Mouse (Mus musculus): ENCODE measurements around the gene Sfxn2. TPM values are rescaled to one million over a fixed set of nuclear protein-coding genes. Genes with fewer than 3 reads are reported as not detected.

Gene Sfxn2
- total and polyA plus RNA-seq, 3 experiments = 2.3 to 3.6 (median 2.4) TPM

DNA sequence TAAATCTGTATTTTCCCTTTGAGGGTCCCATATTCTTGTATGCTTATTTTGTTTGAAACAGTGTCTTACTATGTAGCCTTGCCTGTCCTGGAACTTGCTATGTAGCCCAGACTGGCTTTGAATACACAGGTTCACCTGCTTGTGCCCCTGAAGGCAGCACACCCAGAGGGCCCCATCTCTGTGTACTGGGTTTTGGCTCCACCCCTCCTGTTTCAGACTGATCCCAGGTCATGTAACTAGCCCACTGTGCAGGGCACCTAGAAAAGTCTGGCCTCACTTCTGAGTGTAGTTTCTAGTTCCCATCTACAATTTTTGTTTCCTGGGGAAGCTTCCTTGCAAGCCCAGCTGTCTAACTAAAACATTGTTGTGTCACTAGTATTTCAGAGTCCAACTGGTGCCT, 65.9 kb downstream of the Sfxn2 start:
- peaks cover 45% of the 10 kb centered on the region for H3K4me1 ChIP-seq (ENCODE audit: control insufficient read depth, insufficient read depth, low read length)
- peak overlapping the region; percentile 86 for H3K27ac ChIP-seq
- intact Hi-C loops (cut with DNase I) = no loop called here
- H3K9ac ChIP-seq (ENCODE audit: low read depth, low read length) = no peak overlapping the region
- H3K4me3 ChIP-seq = no peak overlapping the region
- no peaks in the 10 kb centered on the region for H3K27me3 ChIP-seq (ENCODE audit: control insufficient read depth, insufficient read depth, low read length)
- DNase-seq = no peak
- H3K79me2 ChIP-seq (replicated peaks; ENCODE audit: control insufficient read depth, insufficient read depth, low read length) = no peaks in the 10 kb centered on the region; the same call in 1 of the 2 replicates
- no peak for TF ChIP-seq POLR2A (IDR thresholded peaks at IDR 0.05; ENCODE audit: insufficient read depth, low read depth, low read length)
- no peak for TF ChIP-seq EP300 (IDR thresholded peaks at IDR 0.05; ENCODE audit: insufficient read depth, low read depth, low read length)
- no peak for TF ChIP-seq CTCF (IDR thresholded peaks at IDR 0.05)
- H3K36me3 ChIP-seq (ENCODE audit: control insufficient read depth, insufficient read depth, low read length) = peaks cover 6% of the 10 kb centered on the region

DNA sequence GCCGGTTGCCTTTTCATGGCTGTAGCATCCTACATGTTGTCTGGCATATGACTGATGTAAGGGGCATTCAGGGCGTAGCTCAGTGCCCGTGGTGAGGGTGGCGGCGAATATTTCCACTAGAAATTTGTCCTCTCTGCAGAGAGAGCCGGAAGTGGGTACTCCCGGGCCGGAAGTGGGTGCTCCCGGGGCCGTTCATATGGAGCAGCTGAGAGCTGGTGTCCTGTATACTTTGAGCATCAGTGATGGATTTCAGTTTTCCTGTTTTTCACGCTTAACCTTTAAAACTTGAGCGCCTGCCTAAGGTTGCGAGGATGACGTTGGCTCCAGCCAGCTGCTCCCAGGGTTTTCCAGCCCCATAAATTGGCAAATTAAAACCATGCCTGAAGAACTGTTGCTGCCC, 66.3 kb downstream of the Sfxn2 start:
- WGBS = 58% methylated on average over 14 of the region's 14 CpGs
- H3K9ac ChIP-seq (ENCODE audit: low read depth, low read length) = no peak overlapping the region
- peak in 1 of 2 experiments; percentile 23 for DNase-seq
- TF ChIP-seq POLR2A (IDR thresholded peaks at IDR 0.05; ENCODE audit: insufficient read depth, low read depth, low read length) = no peak
- TF ChIP-seq CTCF (IDR thresholded peaks at IDR 0.05) = no peak
- TF ChIP-seq EP300 (IDR thresholded peaks at IDR 0.05; ENCODE audit: insufficient read depth, low read depth, low read length) = no peak
- no peak overlapping the region for H3K4me3 ChIP-seq
- peak overlapping the region; percentile 86 for H3K27ac ChIP-seq
- peaks cover 49% of the 10 kb centered on the region for H3K4me1 ChIP-seq (ENCODE audit: control insufficient read depth, insufficient read depth, low read length)
- no peaks in the 10 kb centered on the region; the same call in 1 of the 2 replicates for H3K79me2 ChIP-seq (replicated peaks; ENCODE audit: control insufficient read depth, insufficient read depth, low read length)
- no peaks in the 10 kb centered on the region for H3K27me3 ChIP-seq (ENCODE audit: control insufficient read depth, insufficient read depth, low read length)
- peaks cover 9% of the 10 kb centered on the region for H3K36me3 ChIP-seq (ENCODE audit: control insufficient read depth, insufficient read depth, low read length)
- intact Hi-C loops (cut with DNase I) = no loop called here

DNA sequence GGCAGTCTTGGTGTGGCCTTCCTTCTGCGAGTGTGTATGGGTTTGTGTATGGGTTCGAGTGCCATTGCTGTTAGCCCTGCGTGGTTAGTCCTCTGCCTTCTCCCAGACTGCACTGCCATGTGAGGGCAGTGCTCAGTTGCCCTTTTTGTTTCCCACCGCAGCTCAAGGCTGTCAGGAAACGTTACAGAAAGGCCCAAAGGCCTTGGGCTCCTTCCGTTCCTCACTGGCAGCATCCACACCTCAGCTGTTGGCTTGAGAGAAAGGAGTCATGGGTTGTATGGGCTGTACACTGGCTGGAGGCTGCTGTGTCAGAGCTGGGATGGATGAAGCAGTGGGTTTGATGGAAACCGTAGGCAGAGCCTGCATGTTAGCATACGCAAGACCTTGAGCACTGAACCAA, 67.6 kb downstream of the Sfxn2 start:
- H3K79me2 ChIP-seq (replicated peaks; ENCODE audit: control insufficient read depth, insufficient read depth, low read length) = no peaks in the 10 kb centered on the region; the same call in 1 of the 2 replicates
- H3K4me3 ChIP-seq = no peak overlapping the region
- intact Hi-C loops (cut with DNase I) = no loop called here
- no peak for DNase-seq
- H3K36me3 ChIP-seq (ENCODE audit: control insufficient read depth, insufficient read depth, low read length) = peaks cover 5% of the 10 kb centered on the region
- H3K27me3 ChIP-seq (ENCODE audit: control insufficient read depth, insufficient read depth, low read length) = no peaks in the 10 kb centered on the region
- 77% methylated on average over 8 of the region's 8 CpGs for WGBS
- H3K27ac ChIP-seq = peak overlapping the region; percentile 86
- TF ChIP-seq POLR2A (IDR thresholded peaks at IDR 0.05; ENCODE audit: insufficient read depth, low read depth, low read length) (no peak), CTCF (IDR thresholded peaks at IDR 0.05) (no peak), EP300 (IDR thresholded peaks at IDR 0.05; ENCODE audit: insufficient read depth, low read depth, low read length) (no peak)
- peaks cover 55% of the 10 kb centered on the region for H3K4me1 ChIP-seq (ENCODE audit: control insufficient read depth, insufficient read depth, low read length)
- no peak overlapping the region for H3K9ac ChIP-seq (ENCODE audit: low read depth, low read length)

DNA sequence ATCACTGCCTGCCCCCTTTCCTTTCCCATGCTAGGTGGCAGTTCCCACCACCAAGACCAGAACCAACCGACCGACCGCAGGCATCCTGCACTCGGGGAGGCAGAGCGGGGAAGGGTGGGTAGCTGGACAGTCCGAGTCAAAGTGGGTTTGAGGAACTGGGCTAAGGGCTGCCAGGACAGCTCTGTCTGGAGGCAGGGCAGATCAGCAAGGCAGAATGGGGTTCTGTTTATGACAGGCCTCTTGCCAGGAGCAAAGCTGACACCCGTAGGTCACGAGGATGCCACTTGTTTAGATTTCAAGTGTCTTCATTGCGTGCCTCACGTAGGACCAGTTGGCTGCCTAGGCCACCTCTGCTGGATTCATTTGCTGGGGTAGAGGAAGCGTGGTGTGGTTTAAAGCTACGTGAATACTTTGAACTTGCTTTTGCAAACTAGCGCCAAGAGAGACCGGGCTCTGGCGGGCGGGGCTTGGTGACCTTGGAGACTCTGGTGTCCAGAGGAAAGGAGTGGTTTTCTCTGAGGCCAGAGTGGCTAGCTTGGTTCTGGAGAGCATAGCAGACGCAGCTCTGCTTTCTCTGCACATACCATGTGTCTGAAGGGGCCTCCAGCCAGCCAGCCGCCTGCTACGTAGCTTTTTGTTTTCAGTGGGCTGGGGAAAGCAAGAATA, 68.4 kb downstream of the Sfxn2 start:
- H3K27me3 ChIP-seq (ENCODE audit: control insufficient read depth, insufficient read depth, low read length) = no peaks in the 10 kb centered on the region
- H3K4me1 ChIP-seq (ENCODE audit: control insufficient read depth, insufficient read depth, low read length) = peaks cover 59% of the 10 kb centered on the region
- peak overlapping the region; percentile 86 for H3K27ac ChIP-seq
- H3K79me2 ChIP-seq (replicated peaks; ENCODE audit: control insufficient read depth, insufficient read depth, low read length) = no peaks in the 10 kb centered on the region; the same call in 1 of the 2 replicates
- H3K4me3 ChIP-seq = peak overlapping the region; percentile 15
- peaks cover 10% of the 10 kb centered on the region for H3K36me3 ChIP-seq (ENCODE audit: control insufficient read depth, insufficient read depth, low read length)
- peak; percentile 83 to 85 for DNase-seq
- intact Hi-C loops (cut with DNase I) = no loop called here
- TF ChIP-seq CTCF (IDR thresholded peaks at IDR 0.05) (no peak), POLR2A (IDR thresholded peaks at IDR 0.05; ENCODE audit: insufficient read depth, low read depth, low read length) (peak; percentile 43), EP300 (IDR thresholded peaks at IDR 0.05; ENCODE audit: insufficient read depth, low read depth, low read length) (0 out of 2 replicates have a peak, but pooled peaks have one; percentile 61)
- WGBS = 16% methylated on average over 19 of the region's 19 CpGs
- peak overlapping the region; percentile 45 for H3K9ac ChIP-seq (ENCODE audit: low read depth, low read length)

DNA sequence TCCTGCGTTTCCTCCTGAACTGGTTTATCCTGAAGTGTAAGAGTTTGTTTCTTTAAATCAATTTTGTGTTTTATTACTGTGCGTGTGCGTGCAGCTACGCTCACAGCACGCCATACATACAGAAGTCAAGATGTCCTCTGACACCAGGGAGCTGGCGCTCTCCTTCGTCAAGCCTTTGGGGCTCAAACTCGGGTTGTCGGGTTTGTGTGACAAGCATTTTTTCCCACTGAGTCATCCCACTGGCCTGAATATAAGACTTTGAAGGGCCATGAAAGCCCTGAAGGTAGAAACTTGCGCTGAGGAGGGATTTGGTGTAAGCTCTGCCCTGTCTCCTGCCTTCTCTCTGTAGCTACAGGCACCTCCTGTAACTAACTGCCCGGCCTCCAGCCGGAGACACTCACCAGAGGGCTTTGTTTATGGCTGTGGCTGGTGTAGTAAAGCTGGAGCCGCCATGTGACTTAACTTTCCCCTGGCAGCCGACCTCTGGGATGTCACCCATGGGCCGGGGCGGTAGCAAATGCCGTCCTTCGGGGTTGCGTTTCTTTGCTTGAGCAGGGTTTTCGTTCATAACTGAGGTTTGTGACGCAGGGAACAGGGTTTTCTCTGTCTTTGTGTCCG, 69.1 kb downstream of the Sfxn2 start:
- Histone ChIP-seq H3K4me3 (peak overlapping the region; percentile 15), H3K36me3 (ENCODE audit: control insufficient read depth, insufficient read depth, low read length) (peaks cover 13% of the 10 kb centered on the region), H3K4me1 (ENCODE audit: control insufficient read depth, insufficient read depth, low read length) (peaks cover 61% of the 10 kb centered on the region), H3K79me2 (replicated peaks; ENCODE audit: control insufficient read depth, insufficient read depth, low read length) (no peaks in the 10 kb centered on the region; the same call in 1 of the 2 replicates), H3K9ac (ENCODE audit: low read depth, low read length) (peak overlapping the region; percentile 30), H3K27ac (peak overlapping the region; percentile 86), H3K27me3 (ENCODE audit: control insufficient read depth, insufficient read depth, low read length) (no peaks in the 10 kb centered on the region)
- intact Hi-C loops (cut with DNase I) = no loop called here
- 47% methylated on average over 22 of the region's 22 CpGs for WGBS
- TF ChIP-seq EP300 (IDR thresholded peaks at IDR 0.05; ENCODE audit: insufficient read depth, low read depth, low read length) = no peak
- TF ChIP-seq POLR2A (IDR thresholded peaks at IDR 0.05; ENCODE audit: insufficient read depth, low read depth, low read length) = no peak
- no peak for TF ChIP-seq CTCF (IDR thresholded peaks at IDR 0.05)
- peak; percentile 56 for DNase-seq

DNA sequence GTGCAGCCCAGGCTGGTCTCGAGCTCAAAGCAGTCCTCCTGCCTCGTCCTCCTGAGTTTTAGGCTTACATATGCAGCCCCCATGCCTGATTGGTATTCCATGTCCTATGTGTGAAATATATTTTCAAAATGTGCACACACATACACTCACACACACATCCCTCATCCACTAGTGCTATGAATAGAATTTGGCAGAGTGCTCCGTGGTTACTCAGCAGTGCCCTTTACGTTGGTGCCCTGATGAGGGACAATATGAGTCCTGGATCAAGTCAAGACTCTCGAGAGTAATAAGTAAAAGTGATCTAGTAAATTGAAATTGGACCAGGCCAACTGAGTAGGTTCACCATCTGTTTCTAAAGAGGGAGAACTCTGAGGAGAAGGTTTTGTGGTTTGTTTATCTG, 70.1 kb downstream of the Sfxn2 start:
- peaks cover 63% of the 10 kb centered on the region for H3K4me1 ChIP-seq (ENCODE audit: control insufficient read depth, insufficient read depth, low read length)
- 24% methylated on average over 5 of the region's 5 CpGs for WGBS
- peak overlapping the region; percentile 86 for H3K27ac ChIP-seq
- TF ChIP-seq POLR2A (IDR thresholded peaks at IDR 0.05; ENCODE audit: insufficient read depth, low read depth, low read length) = no peak
- TF ChIP-seq EP300 (IDR thresholded peaks at IDR 0.05; ENCODE audit: insufficient read depth, low read depth, low read length) = no peak
- no peak for TF ChIP-seq CTCF (IDR thresholded peaks at IDR 0.05)
- intact Hi-C loops (cut with DNase I) = no loop called here
- peak in 1 of 2 experiments; percentile 35 for DNase-seq
- no peak overlapping the region for H3K9ac ChIP-seq (ENCODE audit: low read depth, low read length)
- no peaks in the 10 kb centered on the region; the same call in 1 of the 2 replicates for H3K79me2 ChIP-seq (replicated peaks; ENCODE audit: control insufficient read depth, insufficient read depth, low read length)
- no peak overlapping the region; the same call in 1 of the 2 replicates for H3K4me3 ChIP-seq
- no peaks in the 10 kb centered on the region for H3K27me3 ChIP-seq (ENCODE audit: control insufficient read depth, insufficient read depth, low read length)
- peaks cover 13% of the 10 kb centered on the region for H3K36me3 ChIP-seq (ENCODE audit: control insufficient read depth, insufficient read depth, low read length)
